In genomic region chr10:60346701-60347405, GRCm38 (mm10) we compare ENCODE assay signal across 8 mouse cellular contexts. TPM values are rescaled to one million over a fixed set of nuclear protein-coding genes. Genes with fewer than 3 reads are reported as not detected.
DNase-seq lines count a peak whose midpoint lies in the region; ATAC-seq lines count a peak whose summit lies in the region.

Vsir (plus strand) TSS chr10:60346851.

- H3K9ac ChIP-seq in hindbrain, embryonic 16.5 days (ENCODE audit: low read depth, low read length), result peak within 1 kb of the TSS; percentile 33; the same call in 1 of the 2 replicates

- H3K27me3 ChIP-seq in hindbrain, embryonic 16.5 days (replicated peaks; ENCODE audit: control insufficient read depth, insufficient read depth, low read length), result peaks cover 10% of the 10 kb centered on the region

- peaks cover 16% of the 10 kb centered on the region for H3K4me1 ChIP-seq in hindbrain, embryonic 16.5 days (ENCODE audit: control insufficient read depth, insufficient read depth, low read depth, low read length)

- H3K9me3 ChIP-seq in hindbrain, embryonic 16.5 days (ENCODE audit: control insufficient read depth, low read length), result no peaks in the 10 kb centered on the region

- H3K36me3 ChIP-seq in hindbrain, embryonic 16.5 days (ENCODE audit: control insufficient read depth, insufficient read depth, low read length), result no peaks in the 10 kb centered on the region

- no peak within 1 kb of the TSS for H3K27ac ChIP-seq in hindbrain, embryonic 16.5 days (ENCODE audit: low read depth, low read length)

- WGBS in hindbrain, embryonic 16.5 days, result under 1% methylated on average over 37 of the region's 37 CpGs

- peak; percentile 46; the same call in 1 of the 2 replicates for ATAC-seq in hindbrain, embryonic 16.5 days

- peak within 1 kb of the TSS; percentile 26 for H3K4me3 ChIP-seq in hindbrain, embryonic 16.5 days (ENCODE audit: low read length)

- DNase-seq in T-cell, adult 2 months (ENCODE audit: low spot score), result peak; percentile 85
- peak; percentile 44 to 71 for DNase-seq in cerebellum, postnatal 4 days (ENCODE audit: low spot score in 2 of 2)
- DNase-seq in gastrocnemius, adult 8-10 months (ENCODE audit: low spot score in 2 of 2), result peak; percentile 82 to 84
- DNase-seq in left cerebral cortex, adult 11 months (ENCODE audit: low spot score), result peak; percentile 23
- peak; percentile 88 for DNase-seq in lung, postnatal 25 days (ENCODE audit: low spot score)
- peak; percentile 80 for DNase-seq in ovary, postnatal 36 days (ENCODE audit: low spot score)
- DNase-seq in thymus, postnatal 36 days, result peak; percentile 88 to 90

- H3K4me2 ChIP-seq in hindbrain, embryonic 16.5 days (ENCODE audit: low read length), result peak within 1 kb of the TSS; percentile 47

RNA-seq across cellular contexts. Expression of gene Vsir, which starts in this region (rescaled TPM):
- total RNA-seq in gastrocnemius, adult 8-10 months (2022), result 1 to 10 TPM; 2.3 to 5.2 (median 3.8) TPM
- polyA plus RNA-seq in hindbrain, embryonic 16.5 days (2015; fragmentation: Nextera tagmentation; extraction: Ambion mirVana), result 2.4 TPM in 2 replicates

Comparison
In these comparisons a context has a peak if more than half of its experiments do, and no peak if none do; other contexts are left out.
1. DNase-seq: peak in every context shown above with its lines; median percentile 89 in thymus, postnatal 36 days; 88 in lung, postnatal 25 days; 85 in T-cell, adult 2 months; 83 in gastrocnemius, adult 8-10 months; 80 in ovary, postnatal 36 days; 58 in cerebellum, postnatal 4 days; 23 in left cerebral cortex, adult 11 months.